Mouse (Mus musculus) heart, adult 18-20 months (tissue): ENCODE data around the gene Slc25a16. TPM values are rescaled to one million over a fixed set of nuclear protein-coding genes. Genes with fewer than 3 reads are reported as not detected.

Source experiments
- total RNA-seq, 2 experiments: library from RNA; stranded (reverse); gene quantifications; 2 replicates each; pipeline ENCODE4 v1.2.3; 2021

Slc25a16 gene
- total RNA-seq, 2 experiments from 2014 or later: 22.4 to 24.6 TPM

Other genes with a start within 250 kb of the Slc25a16 start
- 1 to 10 TPM in 1 of 2 experiments, under 1 TPM in 1; 0.89 to 1.2 TPM for gene Stox1, start 194.5 kb upstream of the Slc25a16 start, total RNA-seq
- gene Ccar1, start 128.3 kb upstream of the Slc25a16 start, total RNA-seq: 10 to 100 TPM; 36.3 to 41.5 TPM
- 1 to 10 TPM; 3.1 to 3.5 TPM for gene Tet1, start 11.6 kb upstream of the Slc25a16 start, total RNA-seq
- under 1 TPM; 0.36 to 0.50 TPM for gene Dna2, start 26.4 kb downstream of the Slc25a16 start, total RNA-seq
- 1 to 10 TPM; 6.8 to 7.0 TPM for gene Rufy2, start 59.6 kb downstream of the Slc25a16 start, total RNA-seq
- 10 to 100 TPM; 32.9 to 35.7 TPM for gene Hnrnph3, start 103.6 kb downstream of the Slc25a16 start, total RNA-seq
- gene Pbld2, start 103.7 kb downstream of the Slc25a16 start, total RNA-seq: 10 to 100 TPM; 10.3 to 12.2 TPM
- gene Pbld1, start 139.5 kb downstream of the Slc25a16 start, total RNA-seq: 1 to 10 TPM; 1.0 to 3.3 TPM
- gene Atoh7, start 179.0 kb downstream of the Slc25a16 start, total RNA-seq: not detected